Mouse (Mus musculus) liver, embryonic 12.5 days (tissue): Measurements from ENCODE around the gene Vmn1r56. TPM values are rescaled to one million over a fixed set of nuclear protein-coding genes. Genes with fewer than 3 reads are reported as not detected.
"Not testable (repeated sequence)": the region's sequence is repeated elsewhere in the genome, so short reads cannot be mapped to it uniquely, and the experiment has no call there.

Experiments
- ATAC-seq: fragments of 200-750 bp; cut with Nextera tagmentation; 2 replicates; pipeline ENCODE4 v1.8.0; 2017; ENCODE audit warnings: moderate number of reproducible peaks, mild to moderate bottlenecking, moderate library complexity
- H3K27ac ChIP-seq: fragments of 300-500 bp; sonication (generic); 2 replicates; pipeline ENCODE4 v1.5.1; 2016; ENCODE audit warnings: mild to moderate bottlenecking
- H3K27me3 ChIP-seq: fragments of 300-500 bp; sonication (generic); replicated peaks from 2 replicates; pipeline ENCODE4 v1.6.1; 2016; ENCODE audit warnings: mild to moderate bottlenecking, moderate library complexity
- H3K36me3 ChIP-seq: fragments of 300-500 bp; sonication (generic); 2 replicates; pipeline ENCODE4 v1.6.1; 2016; ENCODE audit warnings: mild to moderate bottlenecking, moderate library complexity
- H3K4me1 ChIP-seq: fragments of 300-500 bp; sonication (generic); 2 replicates; pipeline ENCODE4 v1.6.1; 2016
- H3K4me2 ChIP-seq: fragments of 300-500 bp; sonication (generic); 2 replicates; pipeline ENCODE4 v1.6.1; 2016; ENCODE audit warnings: mild to moderate bottlenecking, moderate library complexity
- H3K4me3 ChIP-seq: fragments of 300-500 bp; sonication (generic); 2 replicates; pipeline ENCODE4 v1.5.1; 2016; ENCODE audit warnings: mild to moderate bottlenecking, moderate library complexity
- H3K9ac ChIP-seq: fragments of 300-500 bp; sonication (generic); 2 replicates; pipeline ENCODE4 v1.6.1; 2016; ENCODE audit warnings: mild to moderate bottlenecking, moderate library complexity
- H3K9me3 ChIP-seq: fragments of 300-500 bp; sonication (generic); replicated peaks from 2 replicates; pipeline ENCODE4 v1.6.1; 2016; ENCODE audit warnings: mild to moderate bottlenecking, moderate library complexity
- WGBS: fragments of 180-500 bp; shearing (Covaris S2); methylation state at CpG from one replicate; pipeline ENCODE4 v1.1.7; 2016; ENCODE audit not compliant: insufficient replicate concordance; 5-methylcytosine and 5-hydroxymethylcytosine counted together
- polyA plus RNA-seq: library from polyadenylated mRNA; unstranded; fragments of >200 nt; fragmentation: Nextera tagmentation; extraction: Ambion mirVana; gene quantifications from 2 replicates; pipeline ENCODE4 v1.2.1, GENCODE M21; 2016

The Vmn1r56 gene
- not detected in 2 replicates for polyA plus RNA-seq

GRCm38 (mm10) chr7:5196647-5197046 lies at the start of gene Vmn1r56:
TSS of gene Vmn1r56 (minus strand) at chr7:5196747.
- not testable (repeated sequence) for H3K4me2 ChIP-seq, H3K27ac ChIP-seq, H3K36me3 ChIP-seq, H3K9ac ChIP-seq, H3K27me3 ChIP-seq, ATAC-seq, H3K9me3 ChIP-seq, H3K4me1 ChIP-seq, H3K4me3 ChIP-seq

- H3K4me1 ChIP-seq, result not testable (repeated sequence)
These were observed 21.6 kb upstream of the Vmn1r56 start, which contains the start of gene Vmn1r57 for GRCm38 (mm10) chr7:5218193-5218592. TSS of gene Vmn1r57 (plus strand) at chr7:5218493.

GRCm38 (mm10) chr7:5149570-5149969 lies 47.0 kb downstream of the Vmn1r56 start, which contains the start of gene Vmn1r55:
TSS of gene Vmn1r55 (minus strand) at chr7:5149670.
- not testable (repeated sequence) for H3K4me3 ChIP-seq, H3K9ac ChIP-seq, H3K27me3 ChIP-seq, H3K4me2 ChIP-seq, H3K4me1 ChIP-seq, H3K27ac ChIP-seq, H3K9me3 ChIP-seq, ATAC-seq, H3K36me3 ChIP-seq

More at GRCm38 (mm10) chr7:5218193-5218592, 21.6 kb upstream of the Vmn1r56 start, which contains the start of gene Vmn1r57:
- ATAC-seq, H3K9me3 ChIP-seq, H3K9ac ChIP-seq, H3K27ac ChIP-seq, H3K4me3 ChIP-seq, H3K27me3 ChIP-seq, H3K36me3 ChIP-seq, H3K4me2 ChIP-seq: not testable (repeated sequence)
- 38% methylated on average over 1 of the region's 1 CpGs for WGBS

Other genes with a start within 250 kb of the Vmn1r56 start
- not detected in 2 replicates for gene Sbk2, start 232.3 kb downstream of the Vmn1r56 start, polyA plus RNA-seq
- gene Sbk3, start 225.6 kb downstream of the Vmn1r56 start, polyA plus RNA-seq, result not detected in 2 replicates
- 6.4 and 6.9 TPM in 2 replicates for gene Zfp579, start 200.6 kb downstream of the Vmn1r56 start, polyA plus RNA-seq
- 11.5 and 11.7 TPM in 2 replicates for gene Zfp524, start 182.3 kb downstream of the Vmn1r56 start, polyA plus RNA-seq
- gene Fiz1, start 182.1 kb downstream of the Vmn1r56 start, polyA plus RNA-seq, result 29.4 TPM in 2 replicates
- 0.62 and 1.0 TPM in 2 replicates for gene Gm44973, start 181.3 kb downstream of the Vmn1r56 start, polyA plus RNA-seq
- 2.6 and 2.7 TPM in 2 replicates for gene Zfp865, start 176.4 kb downstream of the Vmn1r56 start, polyA plus RNA-seq
- gene Ccdc106, start 176.2 kb downstream of the Vmn1r56 start, polyA plus RNA-seq, result 2.2 and 2.4 TPM in 2 replicates
- not detected in 2 replicates for gene 4632433K11Rik, start 162.6 kb downstream of the Vmn1r56 start, polyA plus RNA-seq
- gene Zfp784, start 158.3 kb downstream of the Vmn1r56 start, polyA plus RNA-seq, result 1.1 and 1.3 TPM in 2 replicates
- gene Zfp580, start 145.2 kb downstream of the Vmn1r56 start, polyA plus RNA-seq, result 5.2 and 5.6 TPM in 2 replicates
- gene U2af2, start 134.6 kb downstream of the Vmn1r56 start, polyA plus RNA-seq, result 97.6 and 109 TPM in 2 replicates
- gene Epn1, start 116.5 kb downstream of the Vmn1r56 start, polyA plus RNA-seq, result 66.2 and 69.1 TPM in 2 replicates
- gene Rfpl4, start 79.8 kb downstream of the Vmn1r56 start, polyA plus RNA-seq, result not detected in 2 replicates
- 0.38 TPM in 1 of 2 replicates, not detected in the other for gene Rasl2-9, start 70.8 kb downstream of the Vmn1r56 start, polyA plus RNA-seq
- 0.05 TPM in 1 of 2 replicates, not detected in the other for gene Vmn1r55, start 47.1 kb downstream of the Vmn1r56 start, polyA plus RNA-seq
- not detected in 2 replicates for gene Vmn1r57, start 21.7 kb upstream of the Vmn1r56 start, polyA plus RNA-seq
- not detected in 2 replicates for gene Gm5065, start 153.8 kb upstream of the Vmn1r56 start, polyA plus RNA-seq
- not detected in 2 replicates for gene Nlrp2, start 154.3 kb upstream of the Vmn1r56 start, polyA plus RNA-seq
- not detected in 2 replicates for gene Vmn1r58, start 216.6 kb upstream of the Vmn1r56 start, polyA plus RNA-seq